Mouse (Mus musculus) cerebellum, adult 9-10 months (tissue): ENCODE data around the gene Gpc5.

Experiments used
- DNase-seq: peaks from one replicate; pipeline ENCODE4 v3.0.0; 2022

Gpc5 gene

GRCm38 (mm10) chr14:115580466-115581255, 488.6 kb downstream of the Gpc5 start:
- DNase-seq, result no peak

GRCm38 (mm10) chr14:115581256-115581633, 489.2 kb downstream of the Gpc5 start:
- DNase-seq, result no peak

- DNase-seq, result no peak
Measured at GRCm38 (mm10) chr14:115600259-115601029, 508.4 kb downstream of the Gpc5 start.

- no peak for DNase-seq
Measured at GRCm38 (mm10) chr14:115614154-115614553, 522.1 kb downstream of the Gpc5 start.

GRCm38 (mm10) chr14:115616305-115616704, 524.3 kb downstream of the Gpc5 start:
- DNase-seq, result no peak

- DNase-seq, result no peak
Measured at GRCm38 (mm10) chr14:115616846-115617245, 524.8 kb downstream of the Gpc5 start.

- no peak for DNase-seq
Measured at GRCm38 (mm10) chr14:115620473-115620872, 528.5 kb downstream of the Gpc5 start.

GRCm38 (mm10) chr14:115631160-115631898, 539.3 kb downstream of the Gpc5 start:
- DNase-seq, result no peak

- no peak for DNase-seq
Measured at GRCm38 (mm10) chr14:115633311-115633710, 541.3 kb downstream of the Gpc5 start.

GRCm38 (mm10) chr14:115679875-115680274, 587.9 kb downstream of the Gpc5 start:
- DNase-seq, result no peak

- no peak for DNase-seq
Measured at GRCm38 (mm10) chr14:115746013-115746412, 654.0 kb downstream of the Gpc5 start.

- DNase-seq, result no peak
Measured at GRCm38 (mm10) chr14:115760241-115760640, 668.2 kb downstream of the Gpc5 start.

GRCm38 (mm10) chr14:115779382-115780177, 687.6 kb downstream of the Gpc5 start:
- DNase-seq, result no peak

- no peak for DNase-seq
Measured at GRCm38 (mm10) chr14:115804751-115805150, 712.7 kb downstream of the Gpc5 start.

- no peak for DNase-seq
Measured at GRCm38 (mm10) chr14:115819021-115819420, 727.0 kb downstream of the Gpc5 start.

- no peak for DNase-seq
Measured at GRCm38 (mm10) chr14:115821657-115822056, 729.6 kb downstream of the Gpc5 start.

- no peak for DNase-seq
Measured at GRCm38 (mm10) chr14:115830485-115830884, 738.5 kb downstream of the Gpc5 start.

GRCm38 (mm10) chr14:115831219-115831755, 739.3 kb downstream of the Gpc5 start:
- DNase-seq, result peak; percentile 49

GRCm38 (mm10) chr14:115831854-115832625, 740.0 kb downstream of the Gpc5 start:
- DNase-seq, result no peak

GRCm38 (mm10) chr14:115843783-115844182, 751.8 kb downstream of the Gpc5 start:
- no peak for DNase-seq

GRCm38 (mm10) chr14:115844773-115845427, 752.9 kb downstream of the Gpc5 start:
- DNase-seq, result no peak
